Mouse (Mus musculus) heart, postnatal 25 days (tissue): Measurements from ENCODE around the gene Ppp1r15a. TPM values are rescaled to one million over a fixed set of nuclear protein-coding genes. Genes with fewer than 3 reads are reported as not detected.
"Not testable (repeated sequence)": the region's sequence is repeated elsewhere in the genome, so short reads cannot be mapped to it uniquely, and the experiment has no call there.

Experiments
- DNase-seq: peaks from one replicate; pipeline ENCODE4 v3.0.0; 2022; ENCODE audit warnings: low spot score
- intact Hi-C: fragments of 180-260 bp; cut with DNase I; formaldehyde crosslinking; loops from one replicate; pipeline ENCODE4 v1.15.1; 2025
- total RNA-seq, 2 experiments: library from RNA; stranded (reverse); gene quantifications; 2 replicates each; pipeline ENCODE4 v1.2.3; 2021

The Ppp1r15a gene
- total RNA-seq, 2 experiments from 2014 or later: 22.7 to 23.9 TPM

DNA sequence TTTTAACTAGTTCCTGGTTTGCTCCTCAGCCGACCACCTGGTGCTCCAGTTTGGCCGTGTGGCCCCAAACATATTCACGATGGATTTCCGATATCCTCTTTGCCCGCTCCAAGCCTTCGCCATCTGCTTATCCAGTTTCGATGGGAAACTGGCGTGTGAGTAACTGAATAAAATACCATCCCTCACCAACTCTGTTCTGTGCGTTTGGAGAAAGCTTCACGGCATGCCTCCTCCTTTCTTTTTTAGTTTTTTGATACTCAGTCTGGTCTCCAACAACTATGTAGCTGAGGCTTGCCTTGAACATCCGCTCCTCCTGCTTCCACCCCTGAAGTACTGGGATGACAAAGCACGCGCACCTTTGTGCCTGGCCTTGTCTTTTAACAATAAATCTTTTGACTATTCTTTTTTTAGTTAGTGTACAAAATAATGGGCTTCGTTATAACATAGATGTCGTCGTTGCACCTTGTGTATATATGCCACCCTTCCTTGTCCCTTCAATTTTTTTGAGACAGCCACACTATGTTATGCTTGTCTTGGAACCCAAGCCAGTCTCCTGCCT, 3.8 kb downstream of the Ppp1r15a start:
- no peak for DNase-seq
- intact Hi-C loops: loop anchor here (2.0 kb wide), 1 partner anchor 45 kb away; no protein-coding TSS in a partner anchor

- intact Hi-C loops: loop anchor here (2.0 kb wide), 1 partner anchor 45 kb away; no protein-coding TSS in a partner anchor
Observed at GRCm38 (mm10) chr7:45521728-45522184, 4.3 kb downstream of the Ppp1r15a start.

DNA sequence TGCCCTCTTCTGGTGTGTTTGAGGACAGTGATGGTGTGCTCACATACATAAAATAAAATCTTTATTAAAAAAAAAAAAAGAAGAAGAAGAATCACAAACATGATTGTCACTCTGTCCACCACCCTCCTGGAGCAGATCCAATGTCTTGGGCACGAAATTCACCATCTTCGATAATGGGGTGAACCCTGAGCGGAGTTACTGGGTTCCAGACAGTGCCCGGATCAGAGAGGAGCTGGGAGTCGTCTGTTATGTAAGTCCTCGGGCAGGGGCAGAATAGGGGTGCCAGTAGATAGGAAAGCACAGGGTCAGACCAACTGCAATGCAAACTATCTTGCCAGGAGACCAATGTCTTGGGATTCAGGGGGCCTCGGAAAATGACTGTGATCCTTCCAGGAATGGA, 5.5 kb downstream of the Ppp1r15a start:
- no peak for DNase-seq
- intact Hi-C loops: no loop called here

More at GRCm38 (mm10) chr7:45521728-45522184, 4.3 kb downstream of the Ppp1r15a start:
- DNase-seq: peak; percentile 78

DNA sequence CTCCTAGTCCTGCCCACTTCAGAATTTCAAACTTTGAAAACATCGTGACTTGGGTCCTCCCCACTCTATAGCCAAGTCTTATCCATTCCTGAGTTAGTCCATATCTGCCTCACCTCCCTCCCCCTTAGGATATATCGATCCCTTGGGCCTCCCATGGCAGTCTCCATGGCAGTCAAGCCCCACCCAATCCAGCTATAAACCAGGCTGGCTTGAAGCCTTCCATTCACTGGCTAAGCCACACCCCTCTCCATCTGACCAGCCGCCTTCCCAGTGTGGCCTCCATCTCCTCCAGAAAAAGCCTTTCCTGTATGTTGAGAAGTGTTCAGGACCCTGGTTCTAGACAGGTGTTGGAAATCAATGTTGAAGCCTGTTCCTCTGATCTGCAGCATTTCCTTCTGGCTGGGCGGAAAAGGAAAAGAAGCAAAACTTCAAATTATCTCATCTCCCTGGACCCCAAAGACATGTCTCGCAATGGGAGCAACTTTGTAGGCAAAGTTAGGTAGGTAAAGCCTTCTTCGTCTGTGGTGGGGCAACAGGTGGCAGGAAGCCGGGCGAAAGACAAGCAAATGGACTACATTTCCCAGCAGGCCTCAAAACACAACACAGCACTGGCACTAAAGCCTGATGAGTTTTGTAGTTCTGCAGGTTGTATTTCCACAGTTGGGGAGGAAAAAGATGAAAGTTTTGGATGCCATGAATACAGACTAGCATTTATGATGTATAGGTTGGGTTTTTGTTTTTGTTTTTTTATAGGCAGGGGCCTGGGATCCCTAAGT, 6.5 kb downstream of the Ppp1r15a start:
- intact Hi-C loops: no loop called here
- no peak for DNase-seq

- intact Hi-C loops: no loop called here
- DNase-seq: no peak
Observed at GRCm38 (mm10) chr7:45518618-45519017, 7.5 kb downstream of the Ppp1r15a start.

- not testable (repeated sequence) for DNase-seq
- intact Hi-C loops: loop anchor here (2.0 kb wide), 1 partner anchor 38 kb away; no protein-coding TSS in a partner anchor
Observed at GRCm38 (mm10) chr7:45516846-45517245, 9.2 kb downstream of the Ppp1r15a start.

GRCm38 (mm10) chr7:45515436-45515835, 10.6 kb downstream of the Ppp1r15a start:
- no peak for DNase-seq
- intact Hi-C loops: no loop called here

DNA sequence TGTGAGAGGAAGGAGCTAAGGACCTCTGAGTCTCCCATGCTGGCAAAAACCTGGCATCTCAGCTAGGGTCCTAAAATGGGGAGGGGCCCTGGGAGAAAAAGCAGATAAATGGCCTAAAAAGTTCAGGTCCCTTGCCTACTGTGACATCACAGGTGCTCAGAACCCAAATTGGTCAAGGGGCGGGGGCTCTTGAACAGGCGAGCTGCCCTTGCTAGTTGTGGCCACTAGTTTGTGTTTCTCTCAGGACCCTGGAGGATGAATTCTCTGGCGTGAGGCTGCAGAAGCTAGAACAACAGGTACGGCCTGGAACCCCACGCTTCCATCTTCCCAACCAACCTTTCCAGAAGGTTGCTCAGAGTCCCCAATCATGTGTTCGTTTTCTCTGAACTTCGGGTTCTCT, 11.7 kb downstream of the Ppp1r15a start:
- DNase-seq: no peak
- intact Hi-C loops: no loop called here

DNA sequence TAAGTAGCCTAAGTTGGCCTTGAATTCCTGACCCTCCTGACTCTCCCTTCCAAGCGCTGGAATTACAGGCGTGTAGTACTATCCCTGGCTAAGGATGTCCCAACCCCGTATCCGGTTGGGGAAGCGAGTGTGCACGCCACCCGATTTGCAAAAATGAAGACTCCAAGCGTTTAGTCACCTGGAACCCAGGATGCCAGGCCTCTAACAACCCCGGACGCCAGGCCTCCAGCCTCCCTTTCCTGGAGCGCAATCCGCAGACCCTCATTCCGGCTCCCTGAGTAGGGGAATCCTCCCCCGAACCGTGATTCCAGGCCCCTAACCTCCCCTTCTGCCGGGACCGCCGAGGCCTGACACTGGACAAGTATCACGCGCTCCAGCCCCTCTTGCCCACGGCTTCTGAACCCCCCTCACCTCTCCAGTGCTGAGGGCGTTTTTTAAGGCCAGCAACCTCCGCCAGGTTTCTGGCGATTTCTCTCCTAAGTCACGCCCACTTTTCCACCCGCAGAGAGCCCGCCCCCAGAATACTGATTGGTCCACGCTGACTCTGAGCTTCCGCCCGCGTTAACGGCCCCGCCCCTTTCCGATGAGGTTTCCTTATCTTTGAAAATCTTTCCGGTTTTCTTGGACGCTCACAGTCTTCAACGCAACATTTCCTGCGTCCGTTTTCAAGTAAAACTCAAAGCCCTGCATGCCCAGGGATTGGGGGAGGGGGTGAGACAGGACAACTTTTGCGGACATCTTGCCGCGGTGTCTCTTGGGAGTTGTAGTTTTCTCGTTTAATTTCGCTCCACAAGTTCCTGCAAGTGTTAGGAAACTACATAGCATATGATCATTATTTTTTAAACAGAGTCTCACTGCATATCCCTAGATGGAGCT, 15.9 kb downstream of the Ppp1r15a start, which contains the start of gene Nucb1:
TSS of gene Nucb1 (minus strand) at position 495 of the 876 bp plus-strand sequence.
- peak; percentile 88 for DNase-seq
- intact Hi-C loops: no loop called here

GRCm38 (mm10) chr7:45509181-45509882, 16.7 kb downstream of the Ppp1r15a start:
- intact Hi-C loops: no loop called here
- no peak for DNase-seq

GRCm38 (mm10) chr7:45508561-45508960, 17.5 kb downstream of the Ppp1r15a start:
- DNase-seq: no peak
- intact Hi-C loops: no loop called here

GRCm38 (mm10) chr7:45507583-45507982, 18.5 kb downstream of the Ppp1r15a start:
- intact Hi-C loops: no loop called here
- DNase-seq: no peak

DNA sequence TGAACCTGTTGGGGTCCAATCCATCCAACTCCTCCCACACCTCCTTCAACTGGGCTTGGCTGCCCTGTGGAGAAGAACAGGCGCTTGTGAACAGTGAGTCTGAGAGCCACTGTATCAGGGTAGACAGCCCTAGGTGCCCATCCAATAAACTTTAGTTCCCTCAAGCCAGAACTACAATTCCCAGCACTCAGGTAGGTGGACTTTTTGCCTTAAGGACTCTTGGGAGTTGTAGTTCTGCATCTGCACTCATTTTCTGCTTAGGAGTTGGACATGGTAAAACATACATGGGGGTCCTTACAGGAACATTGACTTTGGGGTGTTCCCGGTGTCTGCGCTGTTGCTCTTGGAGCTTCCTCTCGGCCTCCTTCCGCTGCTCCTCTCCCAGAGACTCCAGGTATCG, 27.6 kb downstream of the Ppp1r15a start:
- intact Hi-C loops: no loop called here
- no peak for DNase-seq

- no peak for DNase-seq
- intact Hi-C loops: no loop called here
Observed at GRCm38 (mm10) chr7:45494548-45494947, 31.5 kb downstream of the Ppp1r15a start.

DNA sequence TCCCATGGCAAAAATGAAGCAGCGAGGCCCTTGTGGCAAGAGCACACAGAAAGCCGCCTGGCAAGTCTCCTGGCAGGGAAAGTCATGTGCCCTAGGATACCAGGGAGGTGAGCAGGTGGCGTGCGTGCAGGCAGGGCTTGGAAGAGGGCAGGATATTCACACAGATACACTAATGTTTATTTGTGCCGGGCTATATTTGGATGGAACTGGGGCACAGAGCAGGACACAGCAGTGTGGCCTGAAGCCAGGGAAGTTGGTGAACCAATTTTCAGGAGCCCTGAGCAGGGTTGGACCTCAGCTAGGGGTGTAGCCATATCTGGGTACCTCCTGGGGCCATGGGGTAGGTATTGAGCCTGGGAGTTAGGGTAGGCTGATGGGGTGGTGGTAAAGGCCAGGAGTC, 33.1 kb downstream of the Ppp1r15a start:
- DNase-seq: no peak

DNA sequence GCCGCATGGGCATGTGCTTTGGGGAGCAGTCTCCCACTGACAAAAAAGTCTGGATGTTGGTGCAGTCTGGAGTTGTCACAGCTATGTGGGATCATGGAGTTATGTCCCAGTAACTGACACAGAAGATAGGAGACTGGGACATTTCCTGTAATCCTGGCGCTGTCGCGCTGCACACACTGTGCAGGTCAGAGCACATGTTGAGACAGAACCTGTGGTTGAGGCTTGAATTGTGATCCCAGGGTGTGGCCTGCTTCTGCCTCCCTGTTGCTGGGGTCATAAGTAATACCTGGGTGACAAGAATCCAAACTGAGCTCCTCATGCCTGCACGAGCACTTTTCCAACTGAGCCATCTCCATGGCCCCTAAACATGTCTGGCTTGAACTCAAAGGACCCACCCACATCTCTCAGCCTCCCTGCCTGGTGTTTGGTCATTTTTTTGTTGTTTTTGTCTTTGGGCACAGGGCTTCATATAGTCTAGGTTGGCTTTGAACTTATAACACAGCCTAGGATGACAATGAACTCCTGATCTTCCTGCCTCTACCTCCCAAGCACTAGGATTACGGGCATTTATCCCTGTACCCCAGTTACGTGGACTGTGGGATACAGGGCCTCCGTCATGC, 33.7 kb downstream of the Ppp1r15a start:
- intact Hi-C loops: no loop called here
- DNase-seq: no peak

More for the DNA sequence above, 33.1 kb downstream of the Ppp1r15a start:
- intact Hi-C loops: no loop called here

- no peak for DNase-seq
- intact Hi-C loops: no loop called here
Observed at GRCm38 (mm10) chr7:45491264-45491663, 34.8 kb downstream of the Ppp1r15a start.

DNA sequence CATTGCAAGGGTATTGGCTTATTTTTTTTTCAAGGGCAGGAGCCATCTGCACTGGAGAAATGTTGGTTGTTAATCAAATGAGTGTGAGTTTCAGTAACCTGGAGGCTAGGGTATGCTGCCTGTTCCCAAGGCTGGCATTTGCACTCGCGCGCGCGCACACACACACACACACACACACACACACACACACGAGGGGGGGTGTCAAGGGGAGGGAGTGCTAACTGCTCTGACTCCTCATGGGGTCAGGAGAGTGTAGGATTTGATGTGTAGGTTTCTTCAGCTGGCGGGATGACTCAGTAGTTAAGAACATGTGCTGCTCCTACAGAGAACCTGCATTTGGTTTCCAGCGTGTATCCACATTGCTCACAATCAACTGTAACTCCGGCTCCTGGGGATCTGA, 35.2 kb downstream of the Ppp1r15a start:
- no peak for DNase-seq
- intact Hi-C loops: no loop called here

- intact Hi-C loops: no loop called here
- DNase-seq: no peak
Observed at GRCm38 (mm10) chr7:45489578-45489977, 36.5 kb downstream of the Ppp1r15a start.
